Comparison of ENCODE assay signal across 9 mouse cellular contexts in the genomic region with DNA sequence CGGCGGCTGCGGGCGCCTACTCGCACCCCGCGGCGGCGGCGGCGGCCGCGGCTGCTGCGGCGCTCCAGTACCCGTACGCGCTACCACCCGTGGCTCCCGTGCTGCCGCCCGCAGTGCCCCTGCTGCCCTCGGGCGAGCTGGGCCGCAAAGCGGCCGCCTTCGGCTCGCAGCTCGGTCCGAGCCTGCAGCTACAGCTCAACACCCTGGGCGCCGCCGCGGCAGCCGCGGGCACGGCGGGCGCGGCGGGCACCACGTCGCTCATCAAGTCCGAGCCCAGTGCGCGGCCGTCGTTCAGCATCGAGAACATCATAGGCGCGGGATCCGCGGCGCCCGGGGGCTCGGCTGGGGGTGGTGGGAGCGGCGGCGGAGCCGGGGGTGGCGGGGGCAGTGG. TPM values are rescaled to one million over a fixed set of nuclear protein-coding genes. Genes with fewer than 3 reads are reported as not detected.
DNase-seq lines count a peak whose midpoint lies in the region; ATAC-seq lines count a peak whose summit lies in the region.
"Had no signal": no experiment of that assay in that cellular context is flagged by ENCODE, and none has a peak within 500 bp of the region (broad histone marks: within the 10 kb centered on the region; RNA-seq: fewer than 3 reads in every experiment).

No protein-coding gene starts in this region.

- no peak overlapping the region for H3K9ac ChIP-seq in liver, embryonic 11.5 days (ENCODE audit: low read depth, low read length)
- H3K9ac ChIP-seq in forebrain, embryonic 12.5 days = peak overlapping the region; percentile 36; the same call in 1 of the 2 replicates
- no peak overlapping the region for H3K9ac ChIP-seq in limb, embryonic 13.5 days

- peak overlapping the region; percentile 40 for H3K4me2 ChIP-seq in liver, embryonic 11.5 days
- H3K4me2 ChIP-seq in forebrain, embryonic 12.5 days = peak overlapping the region; percentile 46
- peak overlapping the region; percentile 58 for H3K4me2 ChIP-seq in limb, embryonic 13.5 days (replicated peaks)

- no peak for DNase-seq in liver, embryonic 11.5 days (ENCODE audit: low spot score)
- DNase-seq in liver = no peak
- peak; percentile 51 for DNase-seq in retina, postnatal 1 day
- no peak for DNase-seq in urinary bladder, postnatal 25 days (ENCODE audit: low spot score)
- DNase-seq in urinary bladder, postnatal 10 days (ENCODE audit: low spot score) = no peak

- ATAC-seq in liver, embryonic 11.5 days (replicated peaks; ENCODE audit: low FRiP score) = no peak
- 0 out of 2 replicates have a peak, but pooled peaks have one; percentile 1 for ATAC-seq in forebrain, embryonic 12.5 days (ENCODE audit: low FRiP score)
- no peak for ATAC-seq in limb, embryonic 13.5 days (ENCODE audit: low FRiP score, low read depth)
- ATAC-seq in frontal cortex, adult (ENCODE audit: low TSS enrichment) = no peak

- peaks cover 97% of the 10 kb centered on the region for H3K27me3 ChIP-seq in liver, embryonic 11.5 days (replicated peaks; ENCODE audit: control insufficient read depth, insufficient read depth, low read length)
- H3K27me3 ChIP-seq in forebrain, embryonic 12.5 days = peaks cover 89% of the 10 kb centered on the region
- peaks cover 97% of the 10 kb centered on the region for H3K27me3 ChIP-seq in limb, embryonic 13.5 days

- peak overlapping the region; percentile 32 for H3K4me3 ChIP-seq in liver, embryonic 11.5 days (ENCODE audit: low read depth, low read length)
- peak overlapping the region; percentile 39 for H3K4me3 ChIP-seq in forebrain, embryonic 12.5 days (replicated peaks)
- H3K4me3 ChIP-seq in limb, embryonic 13.5 days = peak overlapping the region; percentile 41
- H3K4me3 ChIP-seq: heart, adult 2 months had no signal

- peaks cover 8% of the 10 kb centered on the region for H3K4me1 ChIP-seq in liver, embryonic 11.5 days (replicated peaks; ENCODE audit: control insufficient read depth, insufficient read depth, low read length)
- H3K4me1 ChIP-seq in forebrain, embryonic 12.5 days = peaks cover 37% of the 10 kb centered on the region
- peaks cover 34% of the 10 kb centered on the region for H3K4me1 ChIP-seq in limb, embryonic 13.5 days

- WGBS in liver, embryonic 11.5 days = 0% methylated on average over 54 of the region's 62 CpGs
- 1% methylated on average over 46 of the region's 62 CpGs for WGBS in forebrain, embryonic 12.5 days
- under 1% methylated on average over 42 of the region's 62 CpGs for WGBS in limb, embryonic 13.5 days

- no peaks in the 10 kb centered on the region for H3K36me3 ChIP-seq in liver, embryonic 11.5 days (ENCODE audit: control insufficient read depth, insufficient read depth, low read length)
- H3K36me3 ChIP-seq in forebrain, embryonic 12.5 days (replicated peaks) = no peaks in the 10 kb centered on the region
- no peaks in the 10 kb centered on the region for H3K36me3 ChIP-seq in limb, embryonic 13.5 days

- no peaks in the 10 kb centered on the region for H3K9me3 ChIP-seq in liver, embryonic 11.5 days (ENCODE audit: control insufficient read depth, low read length)
- H3K9me3 ChIP-seq in forebrain, embryonic 12.5 days = no peaks in the 10 kb centered on the region
- no peaks in the 10 kb centered on the region for H3K9me3 ChIP-seq in limb, embryonic 13.5 days

- H3K27ac ChIP-seq in liver, embryonic 11.5 days (ENCODE audit: low read depth, low read length) = no peak overlapping the region
- H3K27ac ChIP-seq in forebrain, embryonic 12.5 days = no peak overlapping the region
- H3K27ac ChIP-seq in limb, embryonic 13.5 days = no peak overlapping the region
- H3K27ac ChIP-seq: heart, adult 2 months had no signal

RNA-seq across cellular contexts. Expression of a gene that starts 1.3 kb away (rescaled TPM):
- 0.07 and 0.10 TPM in 2 replicates for polyA plus RNA-seq in liver, embryonic 11.5 days (2014; fragmentation: Nextera tagmentation; extraction: Ambion mirVana)
- polyA plus RNA-seq in forebrain, embryonic 12.5 days (2016; fragmentation: Nextera tagmentation; extraction: Ambion mirVana) = 0.08 and 0.13 TPM in 2 replicates
- 0.74 and 0.80 TPM in 2 replicates for polyA plus RNA-seq in limb, embryonic 13.5 days (2015; fragmentation: Nextera tagmentation; extraction: Ambion mirVana)

RNA-seq across cellular contexts. Expression of a gene that starts 58.0 kb away (rescaled TPM):
- 27.6 and 33.3 TPM in 2 replicates for polyA plus RNA-seq in liver, embryonic 11.5 days (2014; fragmentation: Nextera tagmentation; extraction: Ambion mirVana)
- polyA plus RNA-seq in forebrain, embryonic 12.5 days (2016; fragmentation: Nextera tagmentation; extraction: Ambion mirVana) = 14.2 and 15.7 TPM in 2 replicates
- polyA plus RNA-seq in limb, embryonic 13.5 days (2015; fragmentation: Nextera tagmentation; extraction: Ambion mirVana) = 20.5 and 21.9 TPM in 2 replicates
